Mouse (Mus musculus): ENCODE data around the gene Klf3. TPM values are rescaled to one million over a fixed set of nuclear protein-coding genes. Genes with fewer than 3 reads are reported as not detected.
A peak's percentile ranks its signal among the peaks of the same experiment; 100 is the strongest.

Klf3 gene
- total RNA-seq (2014; rRNA removed), result 10.1 and 14.8 TPM in 2 replicates
- 29.7 and 33.7 TPM in 2 replicates for polyA plus RNA-seq (2015; fragmentation: Nextera tagmentation; extraction: Ambion mirVana)

GRCm38 (mm10) chr5:64802795-64803719 lies at the start of gene Klf3:
Klf3 (plus strand) TSS chr5:64803388.
- DNase-seq (peak; percentile 82), ATAC-seq (peak; percentile 85)
- Histone ChIP-seq H3K4me2 (ENCODE audit: low read depth) (peak within 1 kb of the TSS; percentile 79), H3K27ac (ENCODE audit: low read depth, low read length) (peak within 1 kb of the TSS; percentile 91), H3K36me3 (ENCODE audit: insufficient read depth) (no peaks in the 10 kb centered on the region), H3K9me3 (ENCODE audit: low read length) (no peaks in the 10 kb centered on the region), H3K27me3 (ENCODE audit: insufficient read depth, low read length) (no peaks in the 10 kb centered on the region), H3K4me3 (ENCODE audit: low read depth, low read length) (peak within 1 kb of the TSS; percentile 86), H3K4me1 (ENCODE audit: insufficient read depth) (0 out of 2 replicates have a peak, but pooled peaks cover 4% of the 10 kb centered on the region), H3K9ac (peak within 1 kb of the TSS; percentile 92)
- TF ChIP-seq CTCF (IDR thresholded peaks at IDR 0.05; ENCODE audit: low read depth), result peak; percentile 34; the same call in 1 of the 2 replicates
- under 1% methylated on average over 89 of the region's 116 CpGs for WGBS

GRCm38 (mm10) chr5:64762295-64762694 lies 40.9 kb upstream of the Klf3 start:
- DNase-seq, result no peak
- Histone ChIP-seq H3K27me3 (ENCODE audit: insufficient read depth, low read length) (no peaks in the 10 kb centered on the region), H3K27ac (ENCODE audit: low read depth, low read length) (no peak overlapping the region), H3K4me1 (ENCODE audit: insufficient read depth) (no peaks in the 10 kb centered on the region), H3K4me3 (ENCODE audit: low read depth, low read length) (no peak overlapping the region), H3K36me3 (ENCODE audit: insufficient read depth) (no peaks in the 10 kb centered on the region), H3K9ac (no peak overlapping the region), H3K4me2 (ENCODE audit: low read depth) (no peak overlapping the region), H3K9me3 (ENCODE audit: low read length) (no peaks in the 10 kb centered on the region)
- WGBS, result 89% methylated on average over 4 of the region's 4 CpGs
- no peak for TF ChIP-seq CTCF (IDR thresholded peaks at IDR 0.05; ENCODE audit: low read depth)
- no peak for ATAC-seq

GRCm38 (mm10) chr5:64764452-64764851 lies 38.7 kb upstream of the Klf3 start:
- H3K27me3 ChIP-seq (ENCODE audit: insufficient read depth, low read length), result no peaks in the 10 kb centered on the region
- ATAC-seq (no peak), DNase-seq (no peak)

GRCm38 (mm10) chr5:64765765-64766164 lies 37.4 kb upstream of the Klf3 start:
- Histone ChIP-seq H3K4me1 (ENCODE audit: insufficient read depth) (no peaks in the 10 kb centered on the region), H3K9ac (no peak overlapping the region), H3K9me3 (ENCODE audit: low read length) (peaks cover 4% of the 10 kb centered on the region; the same call in 1 of the 2 replicates), H3K4me3 (ENCODE audit: low read depth, low read length) (no peak overlapping the region), H3K4me2 (ENCODE audit: low read depth) (no peak overlapping the region), H3K27me3 (ENCODE audit: insufficient read depth, low read length) (no peaks in the 10 kb centered on the region), H3K36me3 (ENCODE audit: insufficient read depth) (no peaks in the 10 kb centered on the region), H3K27ac (ENCODE audit: low read depth, low read length) (no peak overlapping the region)
- ATAC-seq (no peak), DNase-seq (no peak)
- 94% methylated on average over 1 of the region's 1 CpGs for WGBS
- TF ChIP-seq CTCF (IDR thresholded peaks at IDR 0.05; ENCODE audit: low read depth), result no peak

More at GRCm38 (mm10) chr5:64764452-64764851, 38.7 kb upstream of the Klf3 start:
- Histone ChIP-seq H3K9me3 (ENCODE audit: low read length) (peaks cover 4% of the 10 kb centered on the region; the same call in 1 of the 2 replicates), H3K4me3 (ENCODE audit: low read depth, low read length) (no peak overlapping the region), H3K4me1 (ENCODE audit: insufficient read depth) (no peaks in the 10 kb centered on the region), H3K27ac (ENCODE audit: low read depth, low read length) (no peak overlapping the region), H3K36me3 (ENCODE audit: insufficient read depth) (no peaks in the 10 kb centered on the region), H3K4me2 (ENCODE audit: low read depth) (no peak overlapping the region), H3K9ac (no peak overlapping the region)
- TF ChIP-seq CTCF (IDR thresholded peaks at IDR 0.05; ENCODE audit: low read depth), result no peak

- H3K36me3 ChIP-seq (ENCODE audit: insufficient read depth), result no peaks in the 10 kb centered on the region
- H3K9ac ChIP-seq, result no peak overlapping the region
- H3K27ac ChIP-seq (ENCODE audit: low read depth, low read length), result no peak overlapping the region
- 92% methylated on average over 2 of the region's 2 CpGs for WGBS
- DNase-seq, result no peak
- no peak for TF ChIP-seq CTCF (IDR thresholded peaks at IDR 0.05; ENCODE audit: low read depth)
- H3K4me2 ChIP-seq (ENCODE audit: low read depth), result no peak overlapping the region
- H3K4me1 ChIP-seq (ENCODE audit: insufficient read depth), result no peaks in the 10 kb centered on the region
- no peak for ATAC-seq
- no peak overlapping the region for H3K4me3 ChIP-seq (ENCODE audit: low read depth, low read length)
- H3K27me3 ChIP-seq (ENCODE audit: insufficient read depth, low read length), result no peaks in the 10 kb centered on the region
- peaks cover 4% of the 10 kb centered on the region; the same call in 1 of the 2 replicates for H3K9me3 ChIP-seq (ENCODE audit: low read length)
Measured at GRCm38 (mm10) chr5:64766626-64767025, 36.6 kb upstream of the Klf3 start.

- H3K27ac ChIP-seq (ENCODE audit: low read depth, low read length), result no peak overlapping the region
- ATAC-seq (no peak), DNase-seq (no peak)
- no peaks in the 10 kb centered on the region for H3K27me3 ChIP-seq (ENCODE audit: insufficient read depth, low read length)
- 96% methylated on average over 2 of the region's 2 CpGs for WGBS
- H3K36me3 ChIP-seq (ENCODE audit: insufficient read depth), result no peaks in the 10 kb centered on the region
- no peak overlapping the region for H3K9ac ChIP-seq
- peaks cover 4% of the 10 kb centered on the region; the same call in 1 of the 2 replicates for H3K9me3 ChIP-seq (ENCODE audit: low read length)
- no peaks in the 10 kb centered on the region for H3K4me1 ChIP-seq (ENCODE audit: insufficient read depth)
- no peak overlapping the region for H3K4me2 ChIP-seq (ENCODE audit: low read depth)
- no peak for TF ChIP-seq CTCF (IDR thresholded peaks at IDR 0.05; ENCODE audit: low read depth)
- no peak overlapping the region for H3K4me3 ChIP-seq (ENCODE audit: low read depth, low read length)
Measured at GRCm38 (mm10) chr5:64771619-64772018, 31.6 kb upstream of the Klf3 start.

GRCm38 (mm10) chr5:64778211-64778610 lies 25.0 kb upstream of the Klf3 start:
- DNase-seq, result no peak
- no peaks in the 10 kb centered on the region for H3K9me3 ChIP-seq (ENCODE audit: low read length)
- no peaks in the 10 kb centered on the region for H3K36me3 ChIP-seq (ENCODE audit: insufficient read depth)
- WGBS, result 74% methylated on average over 5 of the region's 5 CpGs
- H3K9ac ChIP-seq, result no peak overlapping the region
- TF ChIP-seq CTCF (IDR thresholded peaks at IDR 0.05; ENCODE audit: low read depth), result no peak
- H3K4me1 ChIP-seq (ENCODE audit: insufficient read depth), result no peaks in the 10 kb centered on the region
- no peaks in the 10 kb centered on the region for H3K27me3 ChIP-seq (ENCODE audit: insufficient read depth, low read length)
- H3K4me3 ChIP-seq (ENCODE audit: low read depth, low read length), result no peak overlapping the region
- H3K27ac ChIP-seq (ENCODE audit: low read depth, low read length), result no peak overlapping the region
- H3K4me2 ChIP-seq (ENCODE audit: low read depth), result no peak overlapping the region
- ATAC-seq, result no peak

Data from forebrain, postnatal 0 days (tissue).